Mouse (Mus musculus) gastrocnemius, postnatal 14 days (tissue): Measurements from ENCODE around the gene Ddn. TPM values are rescaled to one million over a fixed set of nuclear protein-coding genes. Genes with fewer than 3 reads are reported as not detected.

Source experiments
- total RNA-seq, 2 experiments: library from RNA; stranded (reverse); gene quantifications; 2 replicates each; pipeline ENCODE4 v1.2.3; 2021

The Ddn gene
- total RNA-seq, 2 experiments from 2014 or later = 1.6 to 2.7 TPM

Other genes with a start within 250 kb of the Ddn start
- 10 to 100 TPM; 20.4 to 20.6 TPM for gene Ccnt1, start 238.6 kb downstream of the Ddn start, total RNA-seq
- gene 4930415O20Rik, start 238.5 kb downstream of the Ddn start, total RNA-seq = under 1 TPM in 1 of 2 experiments, not detected in 1; 0.44 TPM
- 10 to 100 TPM; 33.1 to 36.4 TPM for gene Adcy6, start 199.4 kb downstream of the Ddn start, total RNA-seq
- gene Cacnb3, start 178.7 kb downstream of the Ddn start, total RNA-seq = 1 to 10 TPM; 6.6 to 9.5 TPM
- 10 to 100 TPM; 45.1 to 48.1 TPM for gene Ddx23, start 146.6 kb downstream of the Ddn start, total RNA-seq
- gene Rnd1, start 132.0 kb downstream of the Ddn start, total RNA-seq = 1 to 10 TPM in 1 of 2 experiments, under 1 TPM in 1; 0.40 to 1.2 TPM
- not detected for gene Ccdc65, start 101.3 kb downstream of the Ddn start, total RNA-seq
- gene Fkbp11, start 81.3 kb downstream of the Ddn start, total RNA-seq = 1 to 10 TPM; 3.9 to 4.4 TPM
- 10 to 100 TPM; 14.6 to 15.8 TPM for gene Arf3, start 46.3 kb downstream of the Ddn start, total RNA-seq
- 1 to 10 TPM in 1 of 2 experiments, under 1 TPM in 1; 0.78 to 1.5 TPM for gene Wnt10b, start 31.3 kb downstream of the Ddn start, total RNA-seq
- under 1 TPM in 1 of 2 experiments, not detected in 1; 0.10 TPM for gene Wnt1, start 19.6 kb downstream of the Ddn start, total RNA-seq
- 10 to 100 TPM; 36.6 to 42.0 TPM for gene Prkag1, start 22.0 kb upstream of the Ddn start, total RNA-seq
- gene Kmt2d, start 61.7 kb upstream of the Ddn start, total RNA-seq = 10 to 100 TPM; 40.2 to 40.8 TPM
- gene Rhebl1, start 85.0 kb upstream of the Ddn start, total RNA-seq = 1 to 10 TPM; 1.1 to 2.0 TPM
- 1 to 10 TPM in 1 of 2 experiments, under 1 TPM in 1; 0.97 to 4.1 TPM for gene Dhh, start 89.0 kb upstream of the Ddn start, total RNA-seq
- 10 to 100 TPM in 1 of 2 experiments, 1 to 10 TPM in 1; 4.4 to 11.3 TPM for gene Lmbr1l, start 108.7 kb upstream of the Ddn start, total RNA-seq
- gene Tuba1b, start 125.1 kb upstream of the Ddn start, total RNA-seq = 10 to 100 TPM; 64.0 to 93.6 TPM
- not detected for gene Gm49450, start 144.1 kb upstream of the Ddn start, total RNA-seq
- 100 to 1,000 TPM in 1 of 2 experiments, 10 to 100 TPM in 1; 58.7 to 109 TPM for gene Tuba1a, start 144.2 kb upstream of the Ddn start, total RNA-seq
- gene Tuba1c, start 220.4 kb upstream of the Ddn start, total RNA-seq = 10 to 100 TPM; 14.3 to 21.0 TPM
- gene Prph, start 245.7 kb upstream of the Ddn start, total RNA-seq = 1 to 10 TPM; 1.2 to 1.4 TPM